Mouse (Mus musculus) forebrain, embryonic 13.5 days (tissue): ENCODE results near the gene Clec2h. TPM values are rescaled to one million over a fixed set of nuclear protein-coding genes. Genes with fewer than 3 reads are reported as not detected.
"Not testable (repeated sequence)": the region's sequence is repeated elsewhere in the genome, so short reads cannot be mapped to it uniquely, and the experiment has no call there.

Experiments used
- ATAC-seq: fragments of 200-750 bp; cut with Nextera tagmentation; 2 replicates; pipeline ENCODE4 v1.8.0; 2017
- H3K27ac ChIP-seq: fragments of 300-500 bp; sonication (generic); 2 replicates; pipeline ENCODE4 v1.5.1; 2015; ENCODE audit warnings: inconsistent platforms, mild to moderate bottlenecking, moderate library complexity
- H3K27me3 ChIP-seq: fragments of 300-500 bp; sonication (generic); 2 replicates; pipeline ENCODE4 v1.6.1; 2015; ENCODE audit warnings: mild to moderate bottlenecking, inconsistent platforms
- H3K36me3 ChIP-seq: fragments of 300-500 bp; sonication (generic); 2 replicates; pipeline ENCODE4 v1.6.1; 2015; ENCODE audit warnings: mild to moderate bottlenecking, inconsistent platforms; ENCODE audit not compliant: poor library complexity, severe bottlenecking
- H3K4me1 ChIP-seq: fragments of 300-500 bp; sonication (generic); 2 replicates; pipeline ENCODE4 v1.6.1; 2015; ENCODE audit warnings: inconsistent platforms
- H3K4me2 ChIP-seq: fragments of 300-500 bp; sonication (generic); 2 replicates; pipeline ENCODE4 v1.6.1; 2015; ENCODE audit warnings: inconsistent platforms, mild to moderate bottlenecking, moderate library complexity
- H3K4me3 ChIP-seq: fragments of 300-500 bp; sonication (generic); 2 replicates; pipeline ENCODE4 v1.5.1; 2015; ENCODE audit warnings: mild to moderate bottlenecking, inconsistent platforms
- H3K9ac ChIP-seq: fragments of 300-500 bp; sonication (generic); 2 replicates; pipeline ENCODE4 v1.6.1; 2015; ENCODE audit warnings: mild to moderate bottlenecking, inconsistent platforms
- H3K9me3 ChIP-seq: fragments of 300-500 bp; sonication (generic); replicated peaks from 2 replicates; pipeline ENCODE4 v1.6.1; 2016; ENCODE audit warnings: inconsistent platforms
- WGBS: fragments of 180-500 bp; shearing (Covaris S2); methylation state at CpG from one replicate; pipeline ENCODE4 v1.1.7; 2015; 5-methylcytosine and 5-hydroxymethylcytosine counted together
- polyA plus RNA-seq: library from polyadenylated mRNA; unstranded; fragments of >200 nt; fragmentation: Nextera tagmentation; extraction: Ambion mirVana; gene quantifications from 2 replicates; pipeline ENCODE4 v1.2.1, GENCODE M21; 2015

The Clec2h gene
- polyA plus RNA-seq = not detected in 2 replicates

DNA sequence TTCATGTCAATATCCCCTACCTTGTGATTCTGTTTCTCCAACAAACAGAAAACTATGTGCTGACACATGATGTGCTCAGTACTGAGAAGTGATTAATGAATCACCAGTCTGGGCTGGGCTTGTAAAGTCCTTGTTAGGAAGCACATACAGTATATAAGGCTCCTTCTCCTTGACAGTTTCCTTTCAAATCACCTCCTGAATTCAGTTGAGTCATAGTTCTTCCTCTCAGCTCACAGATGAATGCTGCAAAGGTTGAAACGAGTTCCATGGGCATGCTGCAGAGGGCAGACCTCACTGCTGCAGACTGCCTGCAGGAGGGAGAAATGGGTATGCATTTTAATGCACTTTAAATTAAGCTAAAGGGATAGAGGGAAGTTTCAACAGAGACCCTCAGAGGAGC, at the start of gene Clec2h:
TSS of gene Clec2h (plus strand) at position 180 of the 400 bp plus-strand sequence.
- Histone ChIP-seq H3K9ac (no peak within 1 kb of the TSS), H3K36me3 (no peaks in the 10 kb centered on the region), H3K27ac (no peak within 1 kb of the TSS), H3K9me3 (no peaks in the 10 kb centered on the region), H3K4me3 (no peak within 1 kb of the TSS), H3K27me3 (no peaks in the 10 kb centered on the region), H3K4me2 (no peak within 1 kb of the TSS), H3K4me1 (no peaks in the 10 kb centered on the region)
- 6% methylated on average over 1 of the region's 1 CpGs for WGBS
- ATAC-seq = no peak

DNA sequence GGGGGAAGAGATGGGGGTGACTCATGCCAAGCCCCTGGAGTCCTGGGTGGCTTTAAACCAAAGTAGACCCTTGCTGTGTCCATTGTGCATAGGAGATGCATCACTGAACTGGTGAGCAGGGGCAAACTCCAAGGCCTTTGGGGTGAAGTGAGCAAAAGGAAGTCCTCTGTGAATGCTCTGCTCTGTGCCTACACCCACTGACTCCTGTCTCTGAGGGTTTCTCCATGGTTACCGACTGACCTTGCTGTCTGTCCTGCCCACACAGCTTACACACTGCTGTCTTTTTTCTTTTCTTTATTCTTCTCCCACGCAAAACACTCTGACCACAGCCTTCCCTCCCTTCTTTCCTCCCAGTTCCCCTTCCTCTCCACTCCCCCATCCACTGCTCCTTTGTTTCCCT, 39.5 kb upstream of the Clec2h start:
- no peaks in the 10 kb centered on the region for H3K36me3 ChIP-seq
- no peak overlapping the region for H3K27ac ChIP-seq
- H3K4me3 ChIP-seq = no peak overlapping the region
- H3K4me1 ChIP-seq = no peaks in the 10 kb centered on the region
- H3K4me2 ChIP-seq = no peak overlapping the region
- ATAC-seq = no peak
- no peaks in the 10 kb centered on the region for H3K27me3 ChIP-seq
- H3K9me3 ChIP-seq = no peaks in the 10 kb centered on the region
- H3K9ac ChIP-seq = no peak overlapping the region
- 53% methylated on average over 2 of the region's 2 CpGs for WGBS

DNA sequence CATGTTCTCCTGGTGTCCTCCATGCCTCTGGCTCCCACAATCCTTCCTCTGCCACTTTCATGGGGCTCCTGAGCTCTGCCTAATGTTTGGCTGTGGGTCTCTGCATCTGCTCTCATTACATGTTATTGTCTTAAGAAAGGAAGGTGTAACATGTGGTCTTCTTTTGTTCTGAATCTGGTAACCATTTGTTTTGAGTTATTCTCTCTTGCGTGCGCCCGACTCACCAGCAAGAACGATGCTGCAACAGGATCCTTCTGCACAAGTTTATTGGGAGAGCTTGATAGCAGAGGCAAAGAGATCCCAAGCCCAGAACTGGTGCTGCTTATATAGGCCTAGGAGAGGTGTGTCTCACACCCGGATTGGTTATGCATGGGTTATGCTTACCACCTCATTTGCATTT, 38.8 kb upstream of the Clec2h start, which contains the start of gene Klrb1a:
TSS of gene Klrb1a (minus strand) at position 101 of the 400 bp plus-strand sequence.
- not testable (repeated sequence) for H3K9me3 ChIP-seq, H3K9ac ChIP-seq, H3K27ac ChIP-seq, H3K4me3 ChIP-seq, H3K36me3 ChIP-seq, H3K27me3 ChIP-seq, H3K4me2 ChIP-seq, ATAC-seq, H3K4me1 ChIP-seq
- 96% methylated on average over 5 of the region's 5 CpGs for WGBS

DNA sequence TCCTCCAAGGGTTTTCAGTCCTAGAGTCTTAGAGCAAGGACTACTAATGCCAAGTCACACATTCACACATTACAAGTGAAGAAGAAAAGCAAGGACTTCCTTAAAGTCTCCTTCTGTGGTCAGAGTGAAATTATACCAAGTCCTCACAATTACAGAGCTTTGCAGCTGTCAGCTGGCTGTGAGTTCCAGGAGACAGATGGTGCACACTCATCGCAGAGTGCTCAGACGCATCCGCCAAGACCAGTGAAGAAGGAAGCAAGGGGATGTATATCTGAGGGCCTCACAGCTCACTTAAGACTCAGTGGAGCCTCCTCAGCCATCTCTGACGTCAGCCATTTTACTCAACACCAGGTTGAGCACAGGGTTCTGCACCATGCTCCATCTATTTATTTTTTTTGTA, 37.8 kb upstream of the Clec2h start:
- no peak overlapping the region for H3K27ac ChIP-seq
- no peak overlapping the region for H3K4me3 ChIP-seq
- no peaks in the 10 kb centered on the region for H3K36me3 ChIP-seq
- no peak overlapping the region for H3K9ac ChIP-seq
- 88% methylated on average over 4 of the region's 4 CpGs for WGBS
- no peak for ATAC-seq
- H3K4me1 ChIP-seq = no peaks in the 10 kb centered on the region
- H3K27me3 ChIP-seq = no peaks in the 10 kb centered on the region
- no peaks in the 10 kb centered on the region for H3K9me3 ChIP-seq
- H3K4me2 ChIP-seq = no peak overlapping the region

DNA sequence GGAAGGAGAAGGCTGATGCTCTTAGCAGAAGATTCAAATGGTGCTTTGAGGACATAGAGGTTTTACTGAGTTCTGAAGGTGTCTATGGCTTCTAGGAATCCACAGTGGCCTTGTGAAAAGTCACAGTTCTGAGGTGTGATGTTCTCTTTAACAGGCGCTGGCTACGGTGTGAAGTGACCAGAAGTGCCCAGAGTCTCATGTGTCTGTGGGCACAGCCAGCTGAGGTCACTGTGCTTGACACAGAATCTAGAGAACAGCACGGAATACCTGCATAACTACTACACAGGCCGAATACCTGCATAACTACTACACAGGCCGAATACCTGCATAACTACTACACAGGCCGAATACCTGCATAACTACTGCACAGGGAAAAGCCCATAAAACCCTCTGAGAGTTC, 36.9 kb upstream of the Clec2h start:
- H3K4me1 ChIP-seq, H3K27ac ChIP-seq, H3K36me3 ChIP-seq, ATAC-seq, H3K4me3 ChIP-seq, H3K9me3 ChIP-seq, H3K27me3 ChIP-seq, H3K4me2 ChIP-seq, H3K9ac ChIP-seq: not testable (repeated sequence)
- 93% methylated on average over 6 of the region's 6 CpGs for WGBS

DNA sequence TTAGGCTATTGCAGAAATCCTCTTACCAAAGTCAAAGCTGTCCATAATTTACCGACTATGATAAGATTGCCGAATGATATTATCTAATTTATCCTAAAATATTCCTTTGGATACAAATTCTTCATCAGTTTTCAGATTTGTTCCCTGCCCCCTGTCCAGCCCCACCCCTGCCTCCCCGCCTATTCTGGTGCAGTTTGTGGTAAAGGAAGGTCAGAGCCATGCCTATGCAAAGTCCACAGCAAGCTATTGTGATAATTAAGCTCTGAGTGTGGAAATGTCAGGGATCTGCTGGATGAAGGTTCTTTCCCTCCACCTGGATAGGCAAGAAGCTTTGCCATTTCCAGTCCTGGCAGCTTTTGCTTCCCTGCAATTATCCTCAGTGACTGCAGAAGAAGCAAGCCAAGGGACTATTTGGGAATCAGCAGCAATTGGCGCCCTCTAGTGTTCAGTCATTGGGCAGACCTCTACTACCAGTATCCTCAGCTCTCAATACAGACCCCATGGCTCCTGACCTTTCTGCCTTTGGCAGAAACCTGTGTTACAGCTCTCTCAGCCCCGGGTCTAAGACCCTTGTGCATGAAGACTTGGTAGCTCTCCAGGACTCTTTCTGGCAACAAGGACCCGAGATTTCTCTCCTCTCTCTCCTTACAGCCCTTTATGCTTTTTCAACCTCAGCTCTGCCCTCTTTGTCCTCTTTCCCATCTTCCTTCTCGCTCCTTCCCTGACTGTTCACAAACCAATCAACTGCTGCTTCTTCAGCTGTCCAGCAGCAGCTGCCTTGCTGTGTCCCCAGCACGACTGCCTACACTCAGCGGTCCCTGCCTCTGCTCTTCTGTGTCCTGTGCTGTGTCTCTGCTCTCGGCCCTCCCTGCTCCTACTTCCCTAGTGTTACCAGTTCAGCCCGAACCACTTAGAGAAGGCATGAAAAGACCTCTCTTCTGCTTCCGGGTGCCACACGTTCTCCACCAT, 32.1 kb upstream of the Clec2h start:
- WGBS = 52% methylated on average over 12 of the region's 13 CpGs
- ATAC-seq = peak; percentile 95
- not testable (repeated sequence) for H3K4me3 ChIP-seq, H3K4me2 ChIP-seq, H3K4me1 ChIP-seq, H3K27ac ChIP-seq, H3K9ac ChIP-seq, H3K9me3 ChIP-seq, H3K36me3 ChIP-seq, H3K27me3 ChIP-seq

DNA sequence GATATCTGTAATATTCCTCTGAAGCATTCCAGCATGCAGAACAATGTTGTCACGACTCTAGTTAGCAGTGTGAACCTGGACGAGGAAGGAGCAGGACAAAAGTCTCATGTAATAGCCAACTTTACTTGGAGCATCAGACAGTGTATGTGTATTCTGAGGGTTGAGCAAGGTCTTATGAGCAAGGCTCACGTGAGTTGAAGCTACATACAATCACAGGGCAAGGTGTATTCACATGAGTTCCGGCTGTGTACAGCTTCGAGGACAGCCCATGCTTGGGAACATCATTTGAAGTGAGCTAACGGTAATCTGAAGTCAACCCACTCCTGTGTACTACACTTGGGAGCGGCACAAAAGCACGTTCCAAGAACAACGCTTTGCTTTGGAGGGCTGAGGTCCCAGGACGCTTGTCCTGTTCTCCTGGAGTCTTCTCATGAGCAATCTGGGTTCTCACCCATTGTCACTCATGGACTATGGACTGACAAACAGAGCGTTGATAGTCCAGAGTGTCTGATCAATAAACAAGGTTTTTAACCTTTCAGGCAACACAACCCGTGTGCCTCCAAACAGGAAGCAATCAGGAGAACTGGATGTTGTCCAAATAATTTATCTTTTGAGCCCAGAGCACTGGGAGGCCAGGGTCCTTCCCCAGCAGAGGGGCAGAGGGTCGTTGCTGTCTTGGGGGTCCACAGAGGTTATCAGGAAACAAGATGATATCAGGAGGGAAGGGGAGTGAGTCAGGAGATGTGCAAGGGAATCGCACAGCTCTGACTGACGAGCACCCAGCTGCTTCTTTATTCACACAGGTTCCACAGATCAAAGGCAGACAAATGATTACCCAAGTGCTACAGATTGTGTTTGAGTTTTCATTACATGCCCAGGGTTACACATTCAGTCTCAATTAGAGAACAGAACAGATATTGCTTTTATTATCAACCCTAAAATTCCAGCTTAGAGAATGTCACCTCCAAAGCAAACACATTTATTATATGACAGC, 31.0 kb upstream of the Clec2h start:
- H3K9ac ChIP-seq, H3K4me1 ChIP-seq, H3K4me2 ChIP-seq, H3K36me3 ChIP-seq, ATAC-seq, H3K9me3 ChIP-seq, H3K4me3 ChIP-seq, H3K27me3 ChIP-seq, H3K27ac ChIP-seq: not testable (repeated sequence)
- WGBS = 81% methylated on average over 15 of the region's 15 CpGs

DNA sequence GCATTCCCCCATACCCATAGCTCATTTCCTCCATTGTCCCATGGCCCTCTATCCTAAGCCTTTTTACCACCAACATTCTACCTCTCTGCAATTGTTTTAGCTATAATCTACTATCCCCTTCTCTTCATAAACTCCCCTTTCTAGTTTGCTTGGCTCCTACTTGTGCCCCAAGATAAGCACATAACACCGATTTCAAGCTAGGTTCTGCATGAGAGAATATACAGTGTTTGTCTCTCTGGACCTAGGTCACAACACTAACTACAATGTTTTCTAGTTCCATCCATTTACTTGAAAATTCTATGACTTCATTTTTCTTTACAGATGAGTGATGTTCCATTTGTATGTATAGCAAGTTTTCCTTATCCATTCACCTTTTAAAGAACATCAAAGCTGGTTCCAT, 21.5 kb upstream of the Clec2h start:
- Histone ChIP-seq H3K9me3 (no peaks in the 10 kb centered on the region), H3K36me3 (no peaks in the 10 kb centered on the region), H3K4me2 (no peak overlapping the region), H3K9ac (no peak overlapping the region), H3K4me1 (no peaks in the 10 kb centered on the region), H3K27ac (no peak overlapping the region), H3K27me3 (no peaks in the 10 kb centered on the region), H3K4me3 (no peak overlapping the region)
- WGBS = 93% methylated on average over 1 of the region's 1 CpGs
- no peak for ATAC-seq

DNA sequence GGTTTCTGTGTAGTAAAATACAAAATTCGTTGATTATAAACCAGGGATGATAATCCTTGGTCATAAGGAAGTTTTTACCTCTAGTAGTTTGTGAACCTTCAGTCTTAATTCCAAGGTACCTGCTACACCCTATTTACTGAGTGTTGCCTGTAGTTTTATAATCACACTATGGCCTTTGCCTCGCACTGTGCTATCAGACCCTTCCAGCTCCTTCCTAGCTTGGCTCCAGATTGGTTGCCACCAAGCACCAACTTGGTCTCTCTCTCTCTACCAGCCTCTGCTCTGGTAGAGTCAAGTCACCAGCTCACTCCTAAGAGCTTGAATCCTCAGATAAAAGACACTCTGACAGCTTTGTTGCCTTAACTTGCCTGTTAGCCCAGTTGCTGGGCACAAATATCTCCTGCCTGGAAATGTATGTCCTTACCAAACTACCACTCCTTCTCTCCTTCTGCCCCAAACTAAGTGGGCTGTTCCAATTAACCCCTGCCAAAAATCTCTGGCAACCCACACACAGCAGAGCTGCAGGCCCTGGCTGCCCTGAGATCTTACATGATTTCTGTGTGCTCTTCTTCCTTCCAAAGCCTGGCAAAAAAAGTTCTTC, 21.0 kb upstream of the Clec2h start:
- no peak overlapping the region for H3K4me2 ChIP-seq
- no peak overlapping the region for H3K27ac ChIP-seq
- H3K4me3 ChIP-seq = no peak overlapping the region
- H3K4me1 ChIP-seq = no peaks in the 10 kb centered on the region
- no peaks in the 10 kb centered on the region for H3K9me3 ChIP-seq
- WGBS = 79% methylated on average over 2 of the region's 2 CpGs
- no peak overlapping the region for H3K9ac ChIP-seq
- H3K36me3 ChIP-seq = no peaks in the 10 kb centered on the region
- H3K27me3 ChIP-seq = no peaks in the 10 kb centered on the region
- no peak for ATAC-seq

DNA sequence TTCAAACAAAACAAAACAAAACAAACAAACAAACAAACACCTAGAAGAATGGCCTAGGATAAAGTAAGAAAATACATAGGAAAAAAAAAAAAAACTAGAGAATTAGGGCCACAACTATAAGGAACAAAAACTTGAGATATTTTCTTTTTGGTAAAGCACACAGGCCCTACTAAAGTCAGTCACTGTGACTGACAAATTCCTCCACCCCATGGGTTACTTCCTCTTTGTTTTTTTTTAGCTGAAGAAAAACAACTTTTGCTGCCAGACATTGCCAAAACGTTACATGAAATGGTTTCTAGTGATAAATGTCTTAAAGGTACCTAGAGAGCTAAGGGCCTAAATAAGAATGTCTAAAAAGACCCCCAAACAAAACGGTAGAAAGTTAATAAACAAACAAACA, 18.2 kb upstream of the Clec2h start:
- Histone ChIP-seq H3K27ac (no peak overlapping the region), H3K9me3 (no peaks in the 10 kb centered on the region), H3K27me3 (no peaks in the 10 kb centered on the region), H3K4me1 (no peaks in the 10 kb centered on the region), H3K4me2 (no peak overlapping the region), H3K36me3 (no peaks in the 10 kb centered on the region), H3K4me3 (no peak overlapping the region), H3K9ac (no peak overlapping the region)
- ATAC-seq = no peak
- WGBS = 70% methylated on average over 2 of the region's 2 CpGs

DNA sequence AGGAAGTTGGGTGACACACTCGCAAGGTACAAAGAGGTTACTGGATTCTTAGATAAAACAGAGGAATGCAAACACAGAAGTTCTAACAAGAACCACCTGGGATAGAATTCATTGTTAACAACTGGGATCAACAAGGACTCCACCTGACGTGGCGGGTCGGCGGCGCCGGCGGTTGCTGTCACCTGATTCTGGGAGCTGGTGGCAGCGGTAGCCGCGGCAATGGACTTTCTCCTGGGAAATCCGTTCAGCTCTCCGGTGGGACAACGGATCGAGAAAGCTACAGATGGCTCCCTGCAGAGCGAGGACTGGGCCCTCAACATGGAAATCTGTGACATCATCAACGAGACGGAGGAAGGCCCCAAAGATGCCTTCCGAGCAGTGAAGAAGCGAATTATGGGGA, 17.5 kb upstream of the Clec2h start:
- H3K9me3 ChIP-seq, H3K36me3 ChIP-seq, H3K27me3 ChIP-seq, H3K4me3 ChIP-seq, H3K9ac ChIP-seq, H3K4me1 ChIP-seq, H3K27ac ChIP-seq, H3K4me2 ChIP-seq, ATAC-seq: not testable (repeated sequence)
- WGBS = 94% methylated on average over 20 of the region's 20 CpGs

DNA sequence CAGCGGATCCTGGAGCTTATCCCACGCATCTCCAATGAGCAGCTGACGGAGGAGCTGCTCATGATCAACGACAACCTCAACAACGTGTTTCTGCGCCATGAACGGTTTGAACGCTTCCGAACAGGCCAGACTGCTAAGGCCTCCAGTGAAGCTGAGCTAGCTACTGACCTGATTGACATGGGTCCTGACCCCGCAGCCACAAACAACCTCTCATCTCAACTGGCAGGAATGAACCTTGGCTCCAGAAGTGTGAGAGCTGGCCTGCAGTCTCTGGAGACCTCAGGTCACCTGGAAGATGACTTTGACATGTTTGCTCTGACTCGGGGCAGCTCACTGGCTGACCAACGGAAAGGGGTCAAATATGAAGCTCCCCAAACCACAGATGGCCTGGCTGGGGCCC, 16.5 kb upstream of the Clec2h start:
- WGBS = 96% methylated on average over 12 of the region's 12 CpGs
- not testable (repeated sequence) for H3K4me2 ChIP-seq, H3K27ac ChIP-seq, H3K9ac ChIP-seq, H3K27me3 ChIP-seq, H3K4me1 ChIP-seq, H3K36me3 ChIP-seq, H3K9me3 ChIP-seq, H3K4me3 ChIP-seq, ATAC-seq
